Mouse (Mus musculus) embryonic facial prominence, embryonic 14.5 days (tissue): Measurements from ENCODE around the gene Gpx7. TPM values are rescaled to one million over a fixed set of nuclear protein-coding genes. Genes with fewer than 3 reads are reported as not detected.
A peak's percentile ranks its signal among the peaks of the same experiment; 100 is the strongest.

ENCODE experiments used
- ATAC-seq: fragments of 200-750 bp; cut with Nextera tagmentation; 2 replicates; pipeline ENCODE4 v1.8.0; 2017; ENCODE audit warnings: low read depth, moderate number of reproducible peaks, moderate TSS enrichment
- DNase-seq: peaks from one replicate; pipeline ENCODE4 v3.0.0-alpha.2; 2015; ENCODE audit warnings: low spot score
- H3K27ac ChIP-seq: fragments of 300-500 bp; sonication (generic); replicated peaks from 2 replicates; pipeline ENCODE4 v1.5.1; 2014; ENCODE audit warnings: low read depth, mild to moderate bottlenecking, low read length, moderate library complexity
- H3K27me3 ChIP-seq: fragments of 300-500 bp; sonication (generic); replicated peaks from 2 replicates; pipeline ENCODE4 v1.6.1; 2014; ENCODE audit warnings: low read length; ENCODE audit not compliant: control insufficient read depth, insufficient read depth
- H3K36me3 ChIP-seq: fragments of 300-500 bp; sonication (generic); 2 replicates; pipeline ENCODE4 v1.6.1; 2014; ENCODE audit warnings: low read length, mixed read lengths; ENCODE audit not compliant: control insufficient read depth, insufficient read depth
- H3K4me1 ChIP-seq: fragments of 300-500 bp; sonication (generic); 2 replicates; pipeline ENCODE4 v1.6.1; 2014; ENCODE audit warnings: antibody characterized with exemption, low read length; ENCODE audit not compliant: control insufficient read depth, insufficient read depth
- H3K4me2 ChIP-seq: fragments of 300-500 bp; sonication (generic); 2 replicates; pipeline ENCODE4 v1.6.1; 2014; ENCODE audit warnings: low read depth, mild to moderate bottlenecking, low read length, moderate library complexity, mixed read lengths
- H3K4me3 ChIP-seq: fragments of 300-500 bp; sonication (generic); 2 replicates; pipeline ENCODE4 v1.5.1; 2014; ENCODE audit warnings: low read depth, mild to moderate bottlenecking, low read length
- H3K9ac ChIP-seq: fragments of 300-500 bp; sonication (generic); 2 replicates; pipeline ENCODE4 v1.6.1; 2014; ENCODE audit warnings: low read depth, mild to moderate bottlenecking, low read length, moderate library complexity, mixed read lengths
- H3K9me3 ChIP-seq: fragments of 300-500 bp; sonication (generic); 2 replicates; pipeline ENCODE4 v1.6.1; 2016; ENCODE audit warnings: low read length; ENCODE audit not compliant: control insufficient read depth
- WGBS: fragments of 180-500 bp; shearing (Covaris S2); extraction: QIAGEN DNeasy Blood & Tissue Kit; methylation state at CpG from one replicate; pipeline ENCODE4 v1.1.7; 2014; 5-methylcytosine and 5-hydroxymethylcytosine counted together
- polyA plus RNA-seq: library from polyadenylated mRNA; unstranded; fragments of >200 nt; fragmentation: Nextera tagmentation; extraction: Ambion mirVana; gene quantifications from 2 replicates; pipeline ENCODE4 v1.2.1, GENCODE M21; 2014

The Gpx7 gene
- polyA plus RNA-seq, 1 experiment from 2014 or later: 124 TPM

- 26% methylated on average over 4 of the region's 4 CpGs for WGBS
- peaks cover 8% of the 10 kb centered on the region; the same call in 1 of the 2 replicates for H3K4me1 ChIP-seq
- H3K27ac ChIP-seq: peak overlapping the region; percentile 84
- peak overlapping the region; percentile 39; the same call in 1 of the 2 replicates for H3K4me3 ChIP-seq
- DNase-seq (peak; percentile 40), ATAC-seq (peak; percentile 38; the same call in 1 of the 2 replicates)
- H3K27me3 ChIP-seq: peaks cover 9% of the 10 kb centered on the region
- peak overlapping the region; percentile 67 for H3K9ac ChIP-seq
- peak overlapping the region; percentile 72 for H3K4me2 ChIP-seq
- H3K36me3 ChIP-seq: no peaks in the 10 kb centered on the region
- H3K9me3 ChIP-seq: no peaks in the 10 kb centered on the region
Observed at GRCm38 (mm10) chr4:108387106-108387505, 19.7 kb downstream of the Gpx7 start.

DNA sequence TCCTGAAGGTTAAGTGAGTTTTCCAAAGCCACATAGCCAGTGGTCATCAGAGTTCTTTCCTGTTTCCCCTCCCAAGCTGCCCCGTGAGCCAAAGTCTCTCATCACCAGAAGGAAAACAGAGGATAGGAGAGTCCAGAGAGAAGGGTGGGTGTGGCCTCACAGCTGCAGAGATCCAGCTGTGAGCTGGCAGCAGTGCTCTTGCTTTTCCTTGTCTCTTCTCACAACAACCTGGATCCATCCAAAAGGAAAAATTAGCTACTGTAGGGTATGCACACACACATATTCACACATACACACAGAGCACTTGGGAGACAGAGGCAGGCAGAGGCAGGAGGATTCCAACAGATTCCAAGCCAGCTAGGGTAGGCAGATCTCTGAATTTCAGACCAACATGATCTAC is 20.7 kb downstream of the Gpx7 start:
- DNase-seq (no peak), ATAC-seq (no peak)
- H3K36me3 ChIP-seq: no peaks in the 10 kb centered on the region
- H3K9ac ChIP-seq: no peak overlapping the region
- H3K9me3 ChIP-seq: no peaks in the 10 kb centered on the region
- H3K27me3 ChIP-seq: peaks cover 9% of the 10 kb centered on the region
- no peak overlapping the region for H3K4me2 ChIP-seq
- no peak overlapping the region for H3K27ac ChIP-seq
- 43% methylated on average over 1 of the region's 1 CpGs for WGBS
- H3K4me3 ChIP-seq: no peak overlapping the region
- peaks cover 8% of the 10 kb centered on the region; the same call in 1 of the 2 replicates for H3K4me1 ChIP-seq

- Histone ChIP-seq H3K4me3 (peak within 1 kb of the TSS; percentile 54), H3K27me3 (peaks cover 9% of the 10 kb centered on the region), H3K36me3 (no peaks in the 10 kb centered on the region), H3K9ac (peak within 1 kb of the TSS; percentile 73), H3K27ac (peak within 1 kb of the TSS; percentile 10; the same call in 1 of the 2 replicates), H3K4me2 (peak within 1 kb of the TSS; percentile 89), H3K4me1 (peaks cover 8% of the 10 kb centered on the region; the same call in 1 of the 2 replicates), H3K9me3 (no peaks in the 10 kb centered on the region)
- 2% methylated on average over 30 of the region's 55 CpGs for WGBS
- ATAC-seq (peak; percentile 50), DNase-seq (peak; percentile 20)
Observed at GRCm38 (mm10) chr4:108383183-108383714, 23.5 kb downstream of the Gpx7 start, which contains the start of gene Shisal2a. Shisal2a (minus strand) TSS chr4:108383349.

- Histone ChIP-seq H3K4me1 (peaks cover 4% of the 10 kb centered on the region; the same call in 1 of the 2 replicates), H3K4me2 (no peak overlapping the region), H3K36me3 (no peaks in the 10 kb centered on the region), H3K27me3 (peaks cover 9% of the 10 kb centered on the region), H3K9ac (no peak overlapping the region), H3K4me3 (no peak overlapping the region), H3K27ac (no peak overlapping the region), H3K9me3 (no peaks in the 10 kb centered on the region)
- ATAC-seq: no peak
- peak; percentile 27 for DNase-seq
- WGBS: 17% methylated on average over 1 of the region's 1 CpGs
Observed at GRCm38 (mm10) chr4:108380146-108380545, 26.6 kb downstream of the Gpx7 start.

DNA sequence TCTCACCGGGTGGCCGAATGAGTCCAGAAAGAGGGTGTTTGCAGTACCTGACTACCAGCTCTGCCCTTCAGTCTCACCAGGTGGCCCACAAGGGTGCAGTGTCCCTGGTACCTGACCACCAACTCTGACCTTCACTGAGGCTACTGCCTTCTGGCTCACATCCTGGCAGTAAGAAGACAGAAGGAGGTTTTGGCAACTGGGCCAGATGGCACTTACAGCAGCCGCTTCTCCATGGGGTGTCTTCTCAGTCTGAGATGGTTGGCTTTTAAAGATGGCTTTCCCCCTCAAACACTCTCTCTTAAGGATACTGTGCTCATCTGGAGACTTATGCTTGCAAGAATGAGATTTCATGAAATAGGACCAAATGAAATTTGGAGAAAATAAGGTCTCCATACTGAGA is 27.3 kb downstream of the Gpx7 start:
- Histone ChIP-seq H3K36me3 (no peaks in the 10 kb centered on the region), H3K27ac (no peak overlapping the region), H3K4me1 (peaks cover 4% of the 10 kb centered on the region; the same call in 1 of the 2 replicates), H3K4me2 (no peak overlapping the region), H3K9ac (no peak overlapping the region), H3K4me3 (no peak overlapping the region), H3K27me3 (peaks cover 9% of the 10 kb centered on the region), H3K9me3 (no peaks in the 10 kb centered on the region)
- ATAC-seq (no peak), DNase-seq (no peak)
- WGBS: 75% methylated on average over 3 of the region's 3 CpGs

DNA sequence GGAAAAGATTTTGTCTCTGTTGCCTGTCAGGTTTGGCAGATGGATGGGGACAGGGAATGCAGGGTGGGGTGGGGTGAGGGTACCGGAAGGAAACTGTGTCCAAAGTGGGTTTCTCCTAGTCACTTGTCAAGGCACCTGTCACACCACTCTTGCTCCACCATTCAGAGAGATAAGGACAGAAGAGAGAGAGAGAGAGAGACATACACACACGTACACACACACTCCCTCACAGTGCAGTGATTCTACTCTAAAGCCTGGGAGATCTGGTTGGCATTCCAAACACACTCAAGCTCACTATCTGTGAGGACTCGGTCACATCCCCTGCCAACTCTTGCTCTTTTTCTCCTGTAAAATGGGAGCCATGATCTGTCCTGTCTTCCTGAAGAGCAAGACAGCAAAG is 34.6 kb downstream of the Gpx7 start:
- Histone ChIP-seq H3K9me3 (no peaks in the 10 kb centered on the region), H3K36me3 (no peaks in the 10 kb centered on the region), H3K4me2 (no peak overlapping the region), H3K4me3 (no peak overlapping the region), H3K4me1 (peaks cover 4% of the 10 kb centered on the region; the same call in 1 of the 2 replicates), H3K9ac (no peak overlapping the region), H3K27me3 (no peaks in the 10 kb centered on the region), H3K27ac (no peak overlapping the region)
- 73% methylated on average over 3 of the region's 3 CpGs for WGBS
- no peak for ATAC-seq
- DNase-seq: no peak

- no peaks in the 10 kb centered on the region for H3K27me3 ChIP-seq
- 93% methylated on average over 3 of the region's 3 CpGs for WGBS
- DNase-seq: no peak
- no peaks in the 10 kb centered on the region for H3K9me3 ChIP-seq
- no peak overlapping the region for H3K4me3 ChIP-seq
- H3K36me3 ChIP-seq: no peaks in the 10 kb centered on the region
- H3K9ac ChIP-seq: no peak overlapping the region
- no peak overlapping the region for H3K27ac ChIP-seq
- no peak overlapping the region for H3K4me2 ChIP-seq
- peaks cover 4% of the 10 kb centered on the region; the same call in 1 of the 2 replicates for H3K4me1 ChIP-seq
- ATAC-seq: no peak
Observed at GRCm38 (mm10) chr4:108371421-108371820, 35.3 kb downstream of the Gpx7 start.

GRCm38 (mm10) chr4:108370409-108370808 is 36.4 kb downstream of the Gpx7 start:
- Histone ChIP-seq H3K27me3 (no peaks in the 10 kb centered on the region), H3K4me1 (peaks cover 4% of the 10 kb centered on the region; the same call in 1 of the 2 replicates), H3K4me2 (no peak overlapping the region), H3K36me3 (no peaks in the 10 kb centered on the region), H3K9me3 (no peaks in the 10 kb centered on the region), H3K9ac (no peak overlapping the region), H3K27ac (no peak overlapping the region), H3K4me3 (no peak overlapping the region)
- DNase-seq (no peak), ATAC-seq (no peak)
- WGBS: 67% methylated on average over 4 of the region's 4 CpGs

DNA sequence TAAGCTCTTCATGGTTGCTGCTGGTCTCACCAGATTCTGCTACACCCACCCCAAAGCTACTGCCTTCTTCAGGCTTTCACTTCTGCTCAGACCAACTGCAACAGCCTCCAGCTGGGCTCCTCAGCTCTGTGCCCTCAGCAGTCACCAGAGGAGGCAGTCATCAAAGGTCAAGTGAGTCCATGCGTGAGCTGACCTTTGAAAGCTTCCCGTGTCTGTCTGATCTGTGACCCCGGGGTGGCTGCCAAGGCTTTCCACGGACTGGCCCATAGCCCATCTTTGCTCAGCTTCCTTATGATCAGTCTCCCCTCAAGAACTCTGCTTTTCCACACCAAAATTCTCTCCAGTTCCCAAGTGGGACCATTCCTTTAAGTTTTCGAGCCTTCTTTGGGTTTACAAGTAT is 37.5 kb downstream of the Gpx7 start:
- 21% methylated on average over 5 of the region's 5 CpGs for WGBS

More for the DNA sequence above, 37.5 kb downstream of the Gpx7 start:
- Histone ChIP-seq H3K4me1 (peaks cover 6% of the 10 kb centered on the region), H3K27me3 (no peaks in the 10 kb centered on the region), H3K36me3 (no peaks in the 10 kb centered on the region), H3K4me3 (no peak overlapping the region), H3K9ac (no peak overlapping the region), H3K9me3 (no peaks in the 10 kb centered on the region), H3K27ac (no peak overlapping the region), H3K4me2 (no peak overlapping the region)
- ATAC-seq: no peak
- DNase-seq: no peak
